Mouse (Mus musculus) fat pad, adult 2 months (tissue): ENCODE data around the gene Bri3bp.
"Not testable (repeated sequence)": the region's sequence is repeated elsewhere in the genome, so short reads cannot be mapped to it uniquely, and the experiment has no call there.

Source experiments
- DNase-seq: peaks from one replicate; pipeline ENCODE4 v3.0.0-alpha.2; 2011; ENCODE audit warnings: low read depth, low spot score; ENCODE audit errors: extremely low read depth

Bri3bp gene

GRCm38 (mm10) chr5:125483712-125484611, 42.6 kb downstream of the Bri3bp start:
- DNase-seq = no peak

GRCm38 (mm10) chr5:125485031-125485778, 43.8 kb downstream of the Bri3bp start:
- no peak for DNase-seq

DNA sequence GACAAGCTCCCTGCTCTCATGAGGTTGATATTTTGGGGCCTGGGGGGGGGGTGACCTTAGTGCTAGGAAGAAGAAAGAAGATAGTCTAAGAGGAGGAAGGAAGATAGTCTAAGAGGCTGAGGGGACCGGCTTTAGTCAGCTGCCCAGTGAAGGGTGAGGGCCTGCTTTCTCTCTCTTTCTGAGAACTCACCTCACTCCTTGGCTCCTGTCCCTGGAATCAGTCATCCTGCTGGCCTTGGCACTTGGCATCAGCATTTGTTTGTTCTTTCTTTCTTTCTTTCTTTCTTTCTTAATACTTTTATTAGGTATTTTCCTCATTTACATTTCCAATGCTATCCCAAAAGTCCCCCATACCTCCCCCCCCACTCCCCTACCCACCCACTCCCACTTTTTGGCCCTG, 44.7 kb downstream of the Bri3bp start:
- DNase-seq = no peak

GRCm38 (mm10) chr5:125487375-125488115, 46.2 kb downstream of the Bri3bp start:
- DNase-seq = no peak

- no peak for DNase-seq
These were observed 46.7 kb downstream of the Bri3bp start for GRCm38 (mm10) chr5:125488116-125488455.

DNA sequence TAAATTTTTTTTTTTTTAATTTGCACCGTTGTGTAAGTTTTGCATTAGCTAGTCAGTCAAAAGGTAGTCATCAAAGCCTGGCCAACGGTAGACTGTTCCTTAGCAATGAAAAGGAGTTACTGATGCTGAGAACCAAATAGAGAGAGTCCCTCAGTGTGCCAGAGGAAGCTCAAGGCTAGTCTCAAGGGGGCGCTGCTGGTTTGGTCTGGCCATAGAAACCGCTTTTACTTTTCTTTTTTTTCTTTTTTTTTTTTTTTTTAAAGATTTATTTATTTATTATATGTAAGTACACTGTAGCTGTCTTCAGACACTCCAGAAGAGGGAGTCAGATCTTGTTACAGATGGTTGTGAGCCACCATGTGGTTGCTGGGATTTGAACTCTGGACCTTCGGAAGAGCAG, 47.6 kb downstream of the Bri3bp start:
- not testable (repeated sequence) for DNase-seq

GRCm38 (mm10) chr5:125491107-125491506, 49.7 kb downstream of the Bri3bp start:
- DNase-seq = no peak

- no peak for DNase-seq
These were observed 51.2 kb downstream of the Bri3bp start for GRCm38 (mm10) chr5:125492379-125493092.

GRCm38 (mm10) chr5:125493093-125493423, 51.7 kb downstream of the Bri3bp start:
- no peak for DNase-seq

GRCm38 (mm10) chr5:125495655-125496054, 54.3 kb downstream of the Bri3bp start:
- no peak for DNase-seq

DNA sequence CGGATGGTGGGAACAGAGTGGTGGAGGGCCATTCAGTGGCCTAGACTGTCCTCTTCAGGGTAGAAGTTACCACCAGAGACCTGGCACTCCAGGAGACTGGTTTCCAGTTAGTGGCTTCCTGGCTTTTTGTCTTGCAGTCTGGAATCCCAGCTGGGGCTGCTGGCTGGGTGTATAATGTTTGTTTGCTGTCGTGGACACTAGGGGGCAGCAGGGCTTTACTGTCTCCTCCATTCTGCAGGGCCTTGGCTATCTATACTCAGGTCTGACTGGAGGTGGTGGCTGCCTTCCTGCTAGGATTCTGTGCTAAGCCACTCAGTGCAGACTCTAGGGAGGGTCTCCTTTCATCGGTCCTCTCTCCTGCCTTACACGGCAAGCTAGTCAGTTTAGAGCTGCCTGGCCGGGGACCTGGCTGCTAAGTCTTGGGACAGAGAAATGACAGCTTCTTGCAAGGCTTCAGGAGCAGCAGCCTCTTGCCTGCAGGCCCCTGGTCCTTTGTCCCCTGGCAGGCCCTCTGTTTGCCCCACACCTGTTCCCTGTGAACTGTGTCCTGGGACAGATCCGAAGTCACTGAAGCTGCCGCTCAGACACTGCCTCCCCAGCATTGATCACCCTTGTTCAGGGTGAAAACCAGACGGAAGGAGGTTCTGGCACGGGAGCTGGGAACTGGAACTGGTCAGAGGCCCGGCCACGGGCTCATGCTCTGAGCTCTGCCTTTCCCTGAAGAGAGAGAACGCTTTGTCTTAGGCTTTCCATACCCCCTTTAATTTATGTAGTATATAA, 56.6 kb downstream of the Bri3bp start:
- DNase-seq = no peak

- no peak for DNase-seq
These were observed 60.1 kb downstream of the Bri3bp start for GRCm38 (mm10) chr5:125501505-125501904.

GRCm38 (mm10) chr5:125502186-125502585, 60.8 kb downstream of the Bri3bp start:
- no peak for DNase-seq

GRCm38 (mm10) chr5:125503628-125504027, 62.3 kb downstream of the Bri3bp start:
- no peak for DNase-seq

DNA sequence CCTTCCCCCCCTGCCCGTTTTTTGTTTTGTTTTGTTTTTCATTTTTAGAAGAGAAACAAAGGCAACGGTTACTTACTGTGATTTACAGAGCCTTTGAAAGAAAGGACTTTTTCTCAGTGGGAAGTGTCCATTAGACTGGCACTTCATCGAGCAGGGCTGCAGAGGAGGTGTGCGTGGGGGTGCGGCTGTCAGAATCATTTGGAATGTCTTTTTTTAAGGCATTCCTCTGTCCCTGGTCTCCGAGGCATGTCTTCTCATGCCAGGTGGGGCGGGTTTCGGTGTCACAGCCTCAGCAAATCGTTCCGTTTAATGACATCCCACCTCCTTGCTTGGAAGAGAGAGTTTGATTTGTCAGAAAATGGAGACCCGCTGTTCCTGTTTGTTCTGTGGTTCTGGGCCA, 63.3 kb downstream of the Bri3bp start:
- DNase-seq = no peak

GRCm38 (mm10) chr5:125505968-125506367, 64.6 kb downstream of the Bri3bp start:
- no peak for DNase-seq

GRCm38 (mm10) chr5:125507582-125507981, 66.2 kb downstream of the Bri3bp start:
- DNase-seq = no peak

DNA sequence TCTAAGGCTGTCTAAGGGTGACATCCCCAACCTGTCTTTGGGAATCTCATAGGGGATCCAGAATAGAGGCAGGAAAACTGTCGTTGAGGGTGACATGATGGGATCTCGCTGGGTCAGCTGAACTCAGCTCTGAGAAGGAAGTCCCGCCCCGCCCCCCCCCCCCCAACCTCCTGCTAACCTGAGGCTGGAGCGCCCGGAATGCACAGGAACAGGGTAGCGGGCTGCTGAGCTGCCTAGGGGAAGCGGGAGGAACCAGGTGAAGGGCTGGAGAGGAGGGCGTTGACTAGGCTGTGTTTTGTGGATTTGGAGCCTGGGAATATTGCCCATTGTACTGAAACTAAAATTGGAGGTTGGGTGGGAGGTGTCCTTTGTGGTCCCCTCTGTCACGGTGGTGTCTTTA, 66.6 kb downstream of the Bri3bp start:
- DNase-seq = no peak

DNA sequence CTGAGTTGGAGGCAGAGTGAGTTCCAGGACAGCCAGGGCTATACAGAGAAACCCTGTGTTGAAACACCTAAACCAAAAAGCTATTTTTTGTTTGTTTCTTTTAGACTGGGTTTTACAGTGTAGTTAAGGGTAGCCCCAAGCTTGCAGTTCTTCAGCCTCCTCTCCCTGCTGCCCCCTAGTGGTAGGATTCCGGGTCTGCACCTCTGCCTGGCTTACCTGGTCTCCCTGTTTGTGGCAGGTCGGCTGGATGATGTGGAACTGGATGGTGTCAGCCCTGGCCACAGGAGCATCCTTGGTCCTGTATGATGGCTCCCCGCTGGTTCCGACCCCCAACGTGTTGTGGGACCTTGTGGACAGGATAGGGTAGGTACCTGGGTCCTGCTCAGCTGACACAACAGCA, 68.2 kb downstream of the Bri3bp start:
- DNase-seq = no peak
